Mouse (Mus musculus): ENCODE data around the gene Gm15557. TPM values are rescaled to one million over a fixed set of nuclear protein-coding genes. Genes with fewer than 3 reads are reported as not detected.
"Not testable (repeated sequence)": the region's sequence is repeated elsewhere in the genome, so short reads cannot be mapped to it uniquely, and the experiment has no call there.

Gene Gm15557
- total RNA-seq (2021), result not detected
- long read RNA-seq, experiment 1, result 0 reads
- long read RNA-seq, experiment 2, result 0 reads

GRCm38 (mm10) chr2:155940681-155941080 lies at the start of gene Gm15557:
Gene Gm15557, plus strand, starts transcription at chr2:155940728.
- no peak for DNase-seq

DNA sequence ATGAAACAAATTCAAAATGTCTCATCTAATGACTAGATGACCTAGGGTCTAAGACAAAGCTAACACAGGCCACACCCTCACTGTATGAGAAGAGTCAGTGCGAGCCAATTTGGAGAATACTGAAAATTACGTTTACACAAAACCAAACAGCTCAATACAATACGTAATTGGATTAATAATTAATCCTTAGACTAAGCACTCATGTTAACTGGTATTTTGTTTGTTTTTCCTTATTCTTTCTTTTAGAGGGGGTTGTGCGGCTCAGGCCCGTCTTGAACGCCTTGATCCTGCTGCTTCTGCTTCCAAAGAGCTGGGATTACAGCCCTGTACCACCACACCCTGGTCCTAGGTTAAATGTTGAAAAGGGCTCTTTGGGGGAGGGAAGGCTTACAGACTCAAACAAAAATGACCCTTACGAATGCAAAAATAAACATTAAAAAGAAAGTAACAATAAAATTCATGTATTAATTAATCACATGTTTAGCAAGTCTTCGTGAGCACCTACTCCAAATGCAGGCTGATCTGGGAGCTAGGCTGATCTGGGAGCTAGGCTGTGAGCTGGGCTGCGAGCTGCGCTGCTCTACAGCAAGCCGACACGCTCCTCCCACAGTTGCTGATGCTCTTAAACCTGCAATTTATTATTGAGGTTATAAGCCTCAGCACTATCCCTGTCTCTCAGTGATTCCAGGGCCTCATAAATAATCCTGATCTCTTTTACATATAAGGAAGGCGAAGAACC lies 46.1 kb upstream of the Gm15557 start:
- no peak for DNase-seq

DNA sequence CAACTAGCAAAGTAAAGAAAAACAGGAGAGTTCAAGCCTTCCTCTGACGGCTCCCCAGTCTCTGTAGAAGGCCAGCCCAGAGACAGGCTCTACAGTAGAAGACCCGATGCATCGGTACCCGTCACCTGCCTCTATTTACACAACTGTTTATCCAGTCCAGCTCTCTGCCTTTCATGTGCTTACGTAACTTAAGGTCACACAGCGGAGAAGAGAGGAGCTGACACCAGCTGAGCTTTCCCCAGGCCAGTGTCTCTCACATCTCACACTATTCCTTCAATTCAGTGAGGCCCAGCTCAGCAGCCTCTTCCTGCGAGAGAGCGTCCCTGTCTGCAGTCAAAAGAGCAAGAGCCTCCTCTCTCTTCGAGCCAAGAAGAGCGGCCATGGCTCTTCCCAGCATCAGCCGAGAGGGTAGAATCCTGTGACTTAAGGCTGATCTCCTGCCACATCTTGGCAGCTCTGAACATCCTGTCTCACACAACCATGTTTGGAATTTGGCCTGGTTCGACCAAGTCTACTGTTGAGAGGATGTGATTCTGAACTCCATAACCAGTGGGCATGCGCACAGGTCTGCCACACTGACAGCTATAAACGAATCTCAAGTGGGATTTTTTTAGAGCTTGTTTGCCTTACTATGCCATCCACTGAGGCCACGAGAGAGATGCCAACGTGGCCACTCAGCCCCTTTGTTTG lies 45.3 kb upstream of the Gm15557 start:
- DNase-seq, result no peak

GRCm38 (mm10) chr2:155902989-155903631 lies 37.4 kb upstream of the Gm15557 start:
- DNase-seq, result peak; percentile 59

GRCm38 (mm10) chr2:155903632-155904008 lies 36.9 kb upstream of the Gm15557 start:
- DNase-seq, result no peak

GRCm38 (mm10) chr2:155914684-155915083 lies 25.8 kb upstream of the Gm15557 start:
- DNase-seq, result no peak

GRCm38 (mm10) chr2:155923143-155923542 lies 17.4 kb upstream of the Gm15557 start:
- no peak for DNase-seq

DNA sequence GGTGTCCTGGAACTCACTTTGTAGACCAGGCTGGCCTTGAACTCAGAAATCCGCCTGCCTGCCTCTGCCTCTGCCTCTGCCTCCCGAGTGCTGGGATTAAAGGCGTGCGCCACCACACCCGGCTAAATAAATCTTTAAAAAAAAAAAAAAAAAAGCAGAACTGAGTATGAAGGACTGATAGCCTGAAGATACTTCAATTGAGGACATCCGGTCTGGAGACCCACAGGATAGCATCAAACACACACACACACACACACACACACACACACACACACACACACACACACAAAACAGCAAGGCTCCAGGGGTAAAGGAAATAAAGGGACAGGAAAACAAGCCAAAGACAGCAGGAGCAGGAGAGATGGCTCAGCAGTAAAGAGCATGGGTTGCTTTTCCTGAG lies 15.3 kb upstream of the Gm15557 start:
- DNase-seq, result not testable (repeated sequence)

- DNase-seq, result no peak
Measured at GRCm38 (mm10) chr2:155928711-155929345, 11.7 kb upstream of the Gm15557 start.

GRCm38 (mm10) chr2:155929531-155930442 lies 10.7 kb upstream of the Gm15557 start, which contains the start of gene Uqcc1:
Gene Uqcc1, minus strand, starts transcription at chr2:155930310.
- peak; percentile 89 for DNase-seq

GRCm38 (mm10) chr2:155939897-155940529 lies 515 bp upstream of the Gm15557 start:
- no peak for DNase-seq

DNA sequence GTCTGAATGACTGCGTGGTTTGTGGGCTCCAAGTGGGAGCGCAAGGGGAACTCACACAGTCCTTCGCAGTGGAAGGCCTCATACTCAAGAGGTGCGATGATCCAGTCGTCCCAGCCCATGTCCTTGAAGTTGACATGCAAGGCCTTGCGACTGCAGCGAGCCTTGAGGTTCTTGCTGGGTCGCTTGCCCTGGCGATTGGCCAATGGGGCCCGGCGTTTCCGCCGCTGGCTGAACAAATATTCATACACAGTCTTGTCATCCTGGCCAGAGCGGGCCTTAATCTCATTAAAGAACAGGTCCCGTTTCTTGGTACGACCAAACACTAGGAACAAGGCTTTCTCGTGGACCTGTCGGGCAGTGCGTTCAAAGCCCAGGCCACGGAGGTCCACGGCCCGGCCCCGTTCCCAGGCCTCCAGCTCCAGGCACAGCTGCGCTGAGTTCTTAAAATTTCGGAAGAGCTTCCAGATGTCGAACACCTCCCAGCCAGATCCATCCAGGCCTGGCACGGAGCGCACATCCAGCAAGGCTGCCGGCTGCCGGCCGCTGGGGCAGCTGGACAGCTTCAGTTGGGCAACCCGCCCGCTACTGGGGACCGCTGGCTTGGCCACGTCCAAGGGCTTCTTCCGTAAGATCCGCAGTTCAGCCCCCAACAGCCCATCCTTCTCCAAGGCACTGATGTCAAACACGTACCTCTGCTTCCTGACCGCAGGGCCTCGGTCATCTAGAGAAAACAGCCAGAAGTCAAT lies 1.3 kb downstream of the Gm15557 start:
- peak; percentile 61 for DNase-seq

DNA sequence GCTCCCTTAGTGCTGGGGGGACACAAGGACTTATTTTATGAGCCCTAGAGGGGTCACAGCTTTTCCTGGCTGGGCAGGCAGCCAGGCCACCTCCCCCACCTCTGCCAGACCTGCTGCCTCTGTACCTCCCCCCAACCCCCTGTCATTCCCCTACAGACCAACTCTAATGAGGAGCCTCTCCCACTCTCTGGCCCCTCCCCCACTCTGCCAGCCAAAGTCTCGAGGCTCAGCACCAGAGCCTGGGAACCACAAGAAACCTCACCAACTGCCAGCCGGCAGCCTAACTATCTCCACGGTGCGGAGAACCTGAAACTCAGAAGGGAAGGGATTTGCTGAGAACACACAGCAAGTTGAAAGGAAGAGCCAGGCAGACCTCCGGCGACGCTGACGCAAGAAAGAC lies 2.9 kb downstream of the Gm15557 start:
- DNase-seq, result no peak

GRCm38 (mm10) chr2:155944685-155945084 lies 4.2 kb downstream of the Gm15557 start:
- DNase-seq, result no peak

DNA sequence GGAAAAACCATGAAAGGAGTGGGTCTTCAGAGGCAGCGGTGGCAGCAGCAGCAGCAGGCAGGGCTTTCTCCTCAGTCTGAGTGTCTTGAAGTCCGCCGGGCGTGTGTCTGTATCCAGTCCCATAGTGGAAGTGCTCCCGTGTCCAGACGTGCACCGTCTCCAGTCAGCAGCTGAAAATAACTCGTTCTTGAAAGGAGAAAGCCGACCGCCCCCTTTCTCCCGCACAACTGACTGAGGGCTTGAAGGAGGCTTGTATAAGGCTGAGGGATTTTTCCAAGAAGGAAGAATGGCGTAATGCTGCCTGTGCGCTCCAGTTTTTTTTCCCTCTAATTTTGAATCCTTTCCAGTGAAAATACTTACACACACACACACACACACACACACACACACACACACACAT lies 4.6 kb downstream of the Gm15557 start, which contains the start of gene Gdf5:
Gene Gdf5, minus strand, starts transcription at position 244 of the 400 bp plus-strand sequence.
- no peak for DNase-seq

DNA sequence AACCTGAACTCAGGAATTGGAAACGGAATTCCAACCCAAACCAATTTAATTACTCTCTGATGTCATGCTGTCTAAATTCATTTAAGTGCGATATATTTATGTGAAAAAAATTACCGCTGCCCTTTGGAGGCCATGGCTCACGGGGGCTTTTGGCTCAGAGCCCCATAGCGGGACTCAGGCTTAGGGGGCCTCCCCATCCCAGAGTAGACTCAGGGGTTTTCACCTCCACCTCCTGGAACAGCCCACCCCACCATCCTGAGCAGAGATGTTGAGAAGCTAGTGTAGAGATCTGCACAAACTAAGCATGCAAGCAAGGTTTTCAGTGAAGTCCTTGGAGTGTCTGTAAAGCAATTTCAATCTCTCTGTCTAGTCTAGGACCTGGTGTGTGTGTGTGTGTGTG lies 5.1 kb downstream of the Gm15557 start:
- DNase-seq, result no peak

- DNase-seq, result peak; percentile 38
Measured at GRCm38 (mm10) chr2:155946069-155946468, 5.5 kb downstream of the Gm15557 start.

DNA sequence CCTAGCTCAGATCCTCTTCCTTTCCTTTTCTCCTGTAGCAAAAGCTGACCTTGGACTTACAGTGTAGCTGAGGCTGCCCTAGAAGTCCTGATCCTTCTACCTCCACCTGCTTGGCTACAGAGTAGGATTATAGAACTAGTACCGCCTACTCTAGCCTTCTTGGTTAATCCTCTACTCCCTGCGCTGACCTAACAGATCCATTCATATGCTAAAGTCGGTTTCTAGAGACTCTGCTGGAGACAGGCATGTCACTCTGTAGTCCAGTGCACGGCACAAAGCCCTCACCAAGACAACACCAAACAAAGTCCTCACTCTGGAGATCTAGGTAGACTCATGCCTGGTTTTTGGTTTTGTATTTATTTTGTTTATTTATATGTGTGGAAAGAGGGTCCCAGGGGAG lies 6.0 kb downstream of the Gm15557 start:
- no peak for DNase-seq

- no peak for DNase-seq
Measured at GRCm38 (mm10) chr2:155947390-155948002, 7.0 kb downstream of the Gm15557 start.

DNA sequence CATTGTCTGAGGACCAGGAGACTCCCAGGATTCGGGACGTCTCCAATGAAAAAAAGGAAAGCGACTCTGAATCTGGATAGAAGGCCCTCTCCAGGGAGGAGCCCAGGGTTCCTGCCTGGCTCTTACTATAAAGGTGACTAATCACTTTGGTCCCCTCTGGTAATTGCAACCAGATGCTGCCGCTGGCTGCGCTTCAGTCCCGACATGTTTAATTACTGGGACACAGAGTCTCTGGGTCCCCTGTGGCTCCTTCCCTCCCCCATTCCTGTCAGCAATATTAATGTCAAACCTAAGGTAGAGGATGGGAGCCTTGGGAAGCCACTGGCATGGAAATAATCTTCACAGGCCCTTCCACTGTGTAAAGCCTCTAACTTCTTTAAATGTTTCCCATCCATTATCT lies 8.8 kb downstream of the Gm15557 start:
- DNase-seq, result peak; percentile 31
